Mouse (Mus musculus): ENCODE measurements around the gene 6430548M08Rik. TPM values are rescaled to one million over a fixed set of nuclear protein-coding genes. Genes with fewer than 3 reads are reported as not detected.

6430548M08Rik gene
- polyA plus RNA-seq, 1 experiment from 2014 or later: 23.3 TPM

- peaks cover 17% of the 10 kb centered on the region for H3K27me3 ChIP-seq
- no peak for ATAC-seq
- H3K9me3 ChIP-seq: no peaks in the 10 kb centered on the region
- no peak overlapping the region for H3K9ac ChIP-seq (replicated peaks)
- no peak overlapping the region for H3K4me2 ChIP-seq (replicated peaks)
- H3K36me3 ChIP-seq: 0 out of 2 replicates have a peak, but pooled peaks cover 2% of the 10 kb centered on the region
- H3K4me1 ChIP-seq (replicated peaks): peaks cover 19% of the 10 kb centered on the region
- 82% methylated on average over 4 of the region's 4 CpGs for WGBS
- no peak overlapping the region for H3K27ac ChIP-seq
- H3K4me3 ChIP-seq (replicated peaks): no peak overlapping the region
Observed at GRCm38 (mm10) chr8:120110966-120111365, 3.0 kb upstream of the 6430548M08Rik start.

DNA sequence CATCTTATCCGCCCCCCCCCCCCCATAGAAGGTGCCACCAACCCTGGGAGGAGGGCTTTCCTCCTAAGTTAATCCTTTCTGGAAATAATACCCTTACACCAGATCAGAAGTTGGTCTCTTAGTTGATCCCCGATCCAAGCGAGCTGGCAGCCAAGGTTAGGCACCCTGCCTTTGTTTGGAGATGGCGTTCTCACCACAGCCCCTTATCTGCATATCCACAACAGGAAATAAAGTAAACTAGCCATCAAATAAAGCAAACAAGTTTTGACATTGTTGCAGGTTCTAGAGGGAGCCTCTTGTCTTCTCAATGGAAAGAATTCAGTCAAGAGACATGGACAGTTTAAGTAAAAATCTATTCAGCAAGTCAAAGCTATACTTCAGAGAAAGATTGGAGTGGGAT is 2.6 kb upstream of the 6430548M08Rik start:
- Histone ChIP-seq H3K4me1 (replicated peaks) (peaks cover 19% of the 10 kb centered on the region), H3K36me3 (0 out of 2 replicates have a peak, but pooled peaks cover 2% of the 10 kb centered on the region), H3K9me3 (no peaks in the 10 kb centered on the region), H3K9ac (replicated peaks) (no peak overlapping the region), H3K4me3 (replicated peaks) (no peak overlapping the region), H3K27me3 (peaks cover 21% of the 10 kb centered on the region), H3K4me2 (replicated peaks) (no peak overlapping the region), H3K27ac (no peak overlapping the region)
- ATAC-seq: no peak
- WGBS: 54% methylated on average over 4 of the region's 4 CpGs

- Histone ChIP-seq H3K9me3 (no peaks in the 10 kb centered on the region), H3K27me3 (peaks cover 31% of the 10 kb centered on the region), H3K9ac (replicated peaks) (no peak overlapping the region), H3K4me1 (replicated peaks) (peaks cover 19% of the 10 kb centered on the region), H3K36me3 (0 out of 2 replicates have a peak, but pooled peaks cover 2% of the 10 kb centered on the region), H3K4me3 (replicated peaks) (no peak overlapping the region), H3K27ac (no peak overlapping the region), H3K4me2 (replicated peaks) (no peak overlapping the region)
- no peak for ATAC-seq
- 85% methylated on average over 5 of the region's 5 CpGs for WGBS
Observed at GRCm38 (mm10) chr8:120112535-120112934, 1.4 kb upstream of the 6430548M08Rik start.

DNA sequence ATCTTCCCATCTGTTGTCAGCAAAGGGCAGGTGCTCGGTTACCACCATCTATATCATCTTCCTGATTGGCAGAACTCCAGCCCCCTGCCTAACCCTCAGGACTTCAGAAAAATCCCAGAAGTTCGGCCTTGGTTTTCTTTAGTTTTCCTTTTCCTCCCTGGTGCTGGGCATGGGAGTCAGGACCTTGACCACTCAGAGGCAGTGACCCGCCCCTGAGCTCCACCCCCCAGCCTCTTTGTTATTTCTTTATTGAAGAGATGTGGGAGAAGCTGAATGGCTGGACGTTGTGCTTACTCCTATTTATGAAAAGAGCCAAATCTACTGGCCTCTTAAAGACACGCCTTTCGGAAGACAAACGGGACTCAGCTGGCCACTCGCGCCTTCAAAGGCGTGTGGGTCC is 646 bp upstream of the 6430548M08Rik start:
- Histone ChIP-seq H3K9me3 (no peaks in the 10 kb centered on the region), H3K36me3 (no peaks in the 10 kb centered on the region), H3K27me3 (peaks cover 31% of the 10 kb centered on the region), H3K4me1 (replicated peaks) (peaks cover 19% of the 10 kb centered on the region), H3K27ac (peak overlapping the region; percentile 87), H3K4me3 (replicated peaks) (peak overlapping the region; percentile 71), H3K4me2 (replicated peaks) (peak overlapping the region; percentile 70), H3K9ac (replicated peaks) (peak overlapping the region; percentile 74)
- WGBS: 3% methylated on average over 10 of the region's 10 CpGs
- ATAC-seq: no peak; the same call in none of the 2 replicates

DNA sequence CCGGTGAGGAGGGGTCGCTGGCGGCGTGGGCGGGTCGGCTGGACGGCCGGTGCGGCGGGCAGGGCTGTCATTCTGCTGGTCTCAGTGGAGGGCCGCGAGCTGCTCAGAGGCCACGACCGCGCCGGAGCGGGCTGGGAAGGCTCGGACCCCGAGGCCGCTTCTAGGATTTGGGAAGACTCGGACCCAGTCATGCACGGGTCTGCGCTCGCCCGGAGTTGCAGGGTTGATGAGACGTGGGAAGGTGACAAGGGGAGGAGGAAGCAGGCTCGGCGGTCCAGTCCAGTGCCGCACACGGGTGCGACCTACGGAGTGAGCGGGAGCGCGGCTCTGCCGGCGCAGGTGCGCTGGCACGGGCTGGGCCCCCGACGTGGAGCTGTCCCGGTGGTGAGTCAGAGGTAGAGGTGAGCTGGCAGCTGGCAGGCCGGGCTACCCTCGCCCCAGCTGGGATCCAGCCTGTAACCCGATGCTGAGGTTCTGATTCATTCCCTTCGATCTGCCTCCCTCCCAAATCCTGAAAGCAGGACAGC is 426 bp downstream of the 6430548M08Rik start:
- Histone ChIP-seq H3K4me1 (replicated peaks) (peaks cover 19% of the 10 kb centered on the region), H3K4me3 (replicated peaks) (peak overlapping the region; percentile 71), H3K27me3 (peaks cover 31% of the 10 kb centered on the region), H3K27ac (peak overlapping the region; percentile 84), H3K9ac (replicated peaks) (peak overlapping the region; percentile 83), H3K36me3 (no peaks in the 10 kb centered on the region), H3K9me3 (no peaks in the 10 kb centered on the region), H3K4me2 (replicated peaks) (peak overlapping the region; percentile 70)
- WGBS: 0% methylated on average over 43 of the region's 46 CpGs
- ATAC-seq: no peak; the same call in 1 of the 2 replicates

- Histone ChIP-seq H3K9ac (replicated peaks) (no peak overlapping the region), H3K27me3 (peaks cover 31% of the 10 kb centered on the region), H3K27ac (no peak overlapping the region), H3K36me3 (no peaks in the 10 kb centered on the region), H3K9me3 (no peaks in the 10 kb centered on the region), H3K4me3 (replicated peaks) (no peak overlapping the region), H3K4me2 (replicated peaks) (no peak overlapping the region), H3K4me1 (replicated peaks) (peaks cover 19% of the 10 kb centered on the region)
- no peak for ATAC-seq
- 82% methylated on average over 7 of the region's 7 CpGs for WGBS
Observed at GRCm38 (mm10) chr8:120116600-120116999, 2.6 kb downstream of the 6430548M08Rik start.

DNA sequence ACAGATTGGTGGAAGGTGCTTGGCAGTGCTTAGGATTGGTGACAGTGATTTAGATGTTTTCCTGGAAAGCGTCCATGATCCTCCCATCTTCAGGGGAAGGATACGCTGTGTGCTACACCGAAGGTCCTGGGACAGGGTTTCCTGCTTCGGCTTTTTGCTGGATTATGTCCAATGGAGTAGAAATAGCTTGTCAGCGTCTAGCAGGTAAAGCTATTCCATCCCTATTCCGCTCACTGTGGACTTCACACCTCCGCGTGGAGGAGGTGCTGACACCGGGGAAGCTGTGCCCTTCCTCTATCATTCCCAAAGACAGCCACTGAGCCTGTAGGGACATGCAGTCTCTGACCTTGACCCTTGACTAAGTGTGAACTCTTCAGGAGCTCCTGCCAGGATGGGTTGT is 4.2 kb downstream of the 6430548M08Rik start:
- Histone ChIP-seq H3K9ac (replicated peaks) (no peak overlapping the region), H3K4me3 (replicated peaks) (no peak overlapping the region)
- ATAC-seq: no peak

GRCm38 (mm10) chr8:120118847-120119246 is 4.9 kb downstream of the 6430548M08Rik start:
- no peaks in the 10 kb centered on the region for H3K36me3 ChIP-seq
- peaks cover 12% of the 10 kb centered on the region for H3K4me1 ChIP-seq (replicated peaks)
- no peak overlapping the region for H3K9ac ChIP-seq (replicated peaks)
- H3K27me3 ChIP-seq: peaks cover 31% of the 10 kb centered on the region
- whole genome bisulfite sequencing: 88% methylated on average over 5 of the region's 5 CpGs
- no peak for ATAC-seq
- no peak overlapping the region for H3K27ac ChIP-seq
- H3K4me3 ChIP-seq (replicated peaks): no peak overlapping the region
- no peak overlapping the region for H3K4me2 ChIP-seq (replicated peaks)
- H3K9me3 ChIP-seq: no peaks in the 10 kb centered on the region

More for the DNA sequence above, 4.2 kb downstream of the 6430548M08Rik start:
- peaks cover 31% of the 10 kb centered on the region for H3K27me3 ChIP-seq
- H3K4me2 ChIP-seq (replicated peaks): no peak overlapping the region
- 92% methylated on average over 9 of the region's 9 CpGs for WGBS
- no peak overlapping the region for H3K27ac ChIP-seq
- H3K36me3 ChIP-seq: no peaks in the 10 kb centered on the region
- peaks cover 14% of the 10 kb centered on the region for H3K4me1 ChIP-seq (replicated peaks)
- no peaks in the 10 kb centered on the region for H3K9me3 ChIP-seq

DNA sequence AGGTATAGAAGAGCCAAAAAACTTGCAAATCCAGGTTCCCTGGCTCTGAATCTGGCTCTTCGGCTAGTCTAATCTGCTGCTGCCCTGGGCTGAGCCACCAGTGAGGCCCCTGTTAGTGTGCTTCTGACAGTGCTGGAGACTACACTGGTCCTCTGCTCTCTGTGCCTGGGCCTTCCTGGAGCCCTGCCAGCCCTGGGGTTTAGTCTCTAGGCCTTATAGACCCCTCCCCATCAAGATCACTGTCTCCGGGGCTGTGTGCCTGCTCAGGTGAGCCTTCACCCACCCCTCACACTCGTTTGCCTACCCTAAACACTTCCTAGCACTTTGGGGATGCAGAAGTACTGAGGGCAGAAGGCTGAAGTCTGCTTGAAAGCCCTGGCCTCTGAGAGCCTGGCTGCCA is 5.5 kb downstream of the 6430548M08Rik start:
- whole genome bisulfite sequencing: 61% methylated on average over 3 of the region's 3 CpGs
- H3K27me3 ChIP-seq: peaks cover 29% of the 10 kb centered on the region
- H3K9me3 ChIP-seq: no peaks in the 10 kb centered on the region
- no peak overlapping the region for H3K9ac ChIP-seq (replicated peaks)
- no peak overlapping the region for H3K27ac ChIP-seq
- no peaks in the 10 kb centered on the region for H3K36me3 ChIP-seq
- H3K4me3 ChIP-seq (replicated peaks): no peak overlapping the region
- no peak for ATAC-seq
- peaks cover 16% of the 10 kb centered on the region for H3K4me1 ChIP-seq (replicated peaks)
- no peak overlapping the region for H3K4me2 ChIP-seq (replicated peaks)

DNA sequence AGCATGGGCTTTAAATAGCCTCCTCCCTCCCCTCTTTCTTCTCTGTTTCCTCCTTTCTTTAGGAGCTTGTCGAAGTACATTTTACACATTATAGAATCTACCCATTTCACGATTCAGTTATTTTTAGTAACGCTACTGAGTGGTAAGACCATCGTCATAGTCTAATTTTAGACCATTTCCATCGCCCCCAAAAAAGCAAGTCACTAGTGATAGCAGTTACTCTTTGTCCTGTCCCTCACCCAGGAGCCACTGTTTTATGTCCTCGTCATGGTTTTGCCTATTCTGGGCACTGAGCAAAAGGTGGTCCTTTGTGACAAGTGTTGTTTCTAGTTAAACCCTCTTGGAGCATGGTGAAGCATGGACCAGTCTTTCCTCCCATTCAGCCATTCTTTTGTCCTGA is 6.0 kb downstream of the 6430548M08Rik start:
- H3K9me3 ChIP-seq: no peaks in the 10 kb centered on the region
- no peak overlapping the region for H3K4me2 ChIP-seq (replicated peaks)
- ATAC-seq: no peak
- no peak overlapping the region for H3K9ac ChIP-seq (replicated peaks)
- 82% methylated on average over 6 of the region's 6 CpGs for WGBS
- no peaks in the 10 kb centered on the region for H3K36me3 ChIP-seq
- peaks cover 16% of the 10 kb centered on the region for H3K4me1 ChIP-seq (replicated peaks)
- no peak overlapping the region for H3K4me3 ChIP-seq (replicated peaks)
- no peak overlapping the region for H3K27ac ChIP-seq
- peaks cover 24% of the 10 kb centered on the region for H3K27me3 ChIP-seq

DNA sequence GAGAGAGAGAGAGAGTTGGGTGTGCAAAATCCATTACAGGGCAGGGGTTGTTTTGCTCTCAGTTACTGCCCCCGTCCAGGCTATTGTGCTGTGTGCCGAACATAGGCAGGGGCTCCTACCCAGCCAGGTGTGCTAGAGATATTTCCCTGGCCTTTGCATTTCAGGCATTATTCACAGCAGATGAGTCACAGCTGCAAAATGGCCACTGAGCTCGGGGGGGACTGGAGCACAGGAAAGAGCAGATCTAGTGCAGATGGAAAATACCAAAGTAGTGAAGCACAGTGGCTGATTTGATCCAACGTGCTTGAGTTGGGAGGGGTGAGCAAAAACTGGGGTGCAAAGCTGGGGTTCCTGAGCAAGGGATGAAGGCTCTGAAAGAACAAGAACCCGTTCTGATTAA is 7.0 kb downstream of the 6430548M08Rik start:
- H3K4me1 ChIP-seq (replicated peaks): peaks cover 22% of the 10 kb centered on the region
- H3K4me2 ChIP-seq (replicated peaks): no peak overlapping the region
- H3K27ac ChIP-seq: no peak overlapping the region
- H3K9me3 ChIP-seq: no peaks in the 10 kb centered on the region
- 74% methylated on average over 5 of the region's 5 CpGs for WGBS
- ATAC-seq: no peak
- peaks cover 14% of the 10 kb centered on the region for H3K27me3 ChIP-seq
- H3K9ac ChIP-seq (replicated peaks): no peak overlapping the region
- no peaks in the 10 kb centered on the region for H3K36me3 ChIP-seq
- no peak overlapping the region for H3K4me3 ChIP-seq (replicated peaks)

DNA sequence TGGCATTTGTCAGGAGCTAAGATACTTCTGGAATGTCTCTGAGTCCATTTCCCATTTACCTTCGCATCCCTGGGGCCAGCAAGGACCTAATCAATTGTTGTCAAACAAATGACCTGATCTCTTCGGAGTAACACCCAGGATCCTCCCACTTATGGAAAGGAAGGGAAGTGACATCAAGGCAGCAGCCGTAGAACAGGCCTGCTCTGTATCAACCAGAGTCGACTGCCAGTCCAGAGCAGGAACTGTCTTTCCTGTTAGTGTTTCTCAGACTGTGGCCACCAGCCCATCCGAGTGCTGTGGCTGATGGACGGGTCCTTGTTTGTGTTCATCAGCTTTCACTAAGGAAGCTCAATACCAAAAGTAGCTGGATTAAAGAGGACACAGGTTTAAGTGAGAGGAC is 10.3 kb downstream of the 6430548M08Rik start:
- no peak overlapping the region for H3K9ac ChIP-seq (replicated peaks)
- no peaks in the 10 kb centered on the region for H3K27me3 ChIP-seq
- no peak overlapping the region for H3K4me2 ChIP-seq (replicated peaks)
- H3K36me3 ChIP-seq: no peaks in the 10 kb centered on the region
- peak overlapping the region; percentile 53; the same call in 1 of the 2 replicates for H3K27ac ChIP-seq
- H3K9me3 ChIP-seq: no peaks in the 10 kb centered on the region
- peaks cover 42% of the 10 kb centered on the region for H3K4me1 ChIP-seq (replicated peaks)
- ATAC-seq: no peak
- no peak overlapping the region for H3K4me3 ChIP-seq (replicated peaks)
- 62% methylated on average over 6 of the region's 6 CpGs for WGBS
